Mouse (Mus musculus) frontal cortex, postnatal 10 days (tissue): Measurements from ENCODE around the gene Arhgap29.

ENCODE experiments used
- DNase-seq, 2 experiments: peaks; one replicate each; pipeline ENCODE4 v3.0.0; 2022; ENCODE audit warnings: low spot score in 2 of 2, mixed read lengths in 1 of 2

Gene Arhgap29

GRCm38 (mm10) chr3:121952041-121952591 is at the start of gene Arhgap29:
Arhgap29 (plus strand) TSS chr3:121952541.
- no peak for DNase-seq

DNA sequence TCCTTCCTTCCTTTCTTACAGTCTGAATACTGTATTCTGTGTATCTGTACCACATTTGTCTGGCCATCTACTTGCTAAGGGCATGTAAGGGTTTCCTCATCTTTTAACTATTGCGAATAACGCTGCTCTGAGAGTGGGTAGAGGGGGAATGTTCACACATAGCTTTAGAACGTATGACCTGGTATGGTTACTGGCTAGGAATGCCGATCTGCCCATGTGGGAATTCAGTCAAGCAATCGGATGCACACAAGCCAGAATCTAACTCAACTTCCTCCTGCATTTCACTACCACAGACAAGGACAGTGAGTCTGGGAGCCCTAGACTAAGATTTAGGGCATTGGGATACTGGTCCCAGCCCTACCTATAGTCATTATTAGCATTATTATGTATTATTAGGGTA is 49.6 kb upstream of the Arhgap29 start:
- DNase-seq, result no peak

- DNase-seq, result no peak
These were observed 49.1 kb upstream of the Arhgap29 start for GRCm38 (mm10) chr3:121903286-121903685.

DNA sequence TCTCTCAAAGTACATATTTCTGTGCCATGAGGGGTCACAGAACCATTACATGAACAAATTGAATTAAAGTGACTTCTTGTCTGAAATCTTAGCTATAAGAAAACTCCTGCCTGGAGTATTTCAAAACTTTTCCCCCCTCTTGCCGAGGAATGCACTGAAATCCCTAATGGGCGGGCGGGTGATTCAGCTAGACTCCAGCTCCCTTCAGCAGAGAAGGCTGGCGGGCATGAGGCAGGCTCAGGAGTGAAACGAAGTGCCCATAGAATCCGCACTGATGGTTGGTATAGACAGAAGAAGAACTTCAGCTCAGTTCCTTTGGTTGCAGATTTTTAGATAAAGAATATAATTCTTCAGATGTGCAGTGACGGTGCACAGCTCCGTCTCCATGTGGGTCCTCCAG is 48.6 kb upstream of the Arhgap29 start:
- no peak for DNase-seq

DNA sequence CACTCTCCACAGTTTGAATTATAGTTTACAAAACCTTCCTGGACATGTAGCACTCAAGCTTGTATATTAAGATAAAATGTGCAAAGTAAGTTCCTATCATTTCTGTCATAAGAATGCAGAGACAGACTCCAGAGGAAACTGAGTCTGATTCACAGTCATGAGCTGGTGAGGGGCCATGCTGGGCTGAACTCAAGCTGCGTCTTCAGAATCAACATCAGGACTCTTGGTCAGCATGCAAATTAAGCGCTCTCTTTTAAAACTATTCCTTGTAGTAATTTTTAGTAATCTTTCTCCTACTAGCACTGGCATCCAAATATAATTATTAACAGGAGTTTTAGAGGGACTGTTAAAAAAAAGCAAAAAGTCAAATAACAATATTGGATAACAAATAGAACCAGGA is 47.9 kb upstream of the Arhgap29 start:
- DNase-seq, result no peak

DNA sequence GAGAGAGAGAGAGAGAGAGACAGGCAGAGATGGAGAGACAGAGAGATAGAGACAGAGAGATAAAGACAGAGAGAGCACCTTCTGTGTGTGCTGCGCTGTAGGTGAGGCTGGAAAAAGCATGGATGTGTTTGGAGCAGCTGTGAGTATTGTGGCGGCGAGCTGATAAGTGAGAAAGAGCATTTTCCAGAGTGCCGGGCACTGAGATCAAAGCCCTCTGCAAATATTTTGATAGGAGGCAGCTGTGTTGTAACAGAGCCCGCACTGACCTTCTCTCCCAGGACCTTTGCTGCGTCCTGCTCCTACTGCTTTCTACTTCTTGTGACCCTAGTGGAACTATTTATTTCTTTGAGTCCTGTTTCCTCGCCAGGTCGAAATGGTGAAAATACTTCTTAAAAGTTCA is 45.7 kb upstream of the Arhgap29 start:
- DNase-seq, result no peak

DNA sequence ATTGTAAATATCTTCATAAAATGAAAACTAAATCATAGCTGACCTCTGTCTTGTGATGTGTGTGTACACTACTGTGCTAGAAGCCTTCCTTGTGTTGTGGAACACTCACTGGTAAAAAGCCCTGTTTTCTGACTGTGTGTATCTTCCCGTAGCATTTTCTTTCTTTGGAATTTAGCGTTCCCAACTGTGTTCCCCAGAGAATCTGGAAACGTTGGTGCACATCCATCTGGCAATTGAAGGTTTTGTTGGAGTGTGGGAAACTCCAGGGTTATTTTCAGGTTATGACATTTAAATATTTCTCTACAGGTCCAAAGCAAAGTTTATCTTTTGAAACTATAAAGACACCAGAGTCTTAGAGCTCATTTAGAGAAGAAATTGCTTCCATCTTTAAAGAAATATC is 43.2 kb upstream of the Arhgap29 start:
- no peak for DNase-seq

DNA sequence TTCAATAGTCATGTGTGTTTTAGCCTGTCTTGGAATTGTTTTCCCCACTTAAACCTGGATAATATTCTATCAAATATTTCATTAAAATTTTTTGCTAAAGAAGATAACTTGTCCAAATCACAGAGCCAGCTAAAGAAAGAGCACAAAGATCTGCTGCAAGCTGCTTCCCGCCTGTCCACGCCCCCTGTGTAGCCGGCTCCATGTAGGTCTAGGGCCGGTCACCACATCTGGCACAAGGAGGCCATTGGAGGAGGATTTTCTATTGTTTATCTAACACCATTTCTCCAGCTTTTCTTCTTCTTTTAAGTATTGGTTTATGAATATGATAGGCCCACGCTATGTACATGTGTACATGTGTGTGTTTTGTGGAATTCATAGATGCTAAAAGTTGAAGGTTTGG is 38.9 kb upstream of the Arhgap29 start:
- no peak for DNase-seq

DNA sequence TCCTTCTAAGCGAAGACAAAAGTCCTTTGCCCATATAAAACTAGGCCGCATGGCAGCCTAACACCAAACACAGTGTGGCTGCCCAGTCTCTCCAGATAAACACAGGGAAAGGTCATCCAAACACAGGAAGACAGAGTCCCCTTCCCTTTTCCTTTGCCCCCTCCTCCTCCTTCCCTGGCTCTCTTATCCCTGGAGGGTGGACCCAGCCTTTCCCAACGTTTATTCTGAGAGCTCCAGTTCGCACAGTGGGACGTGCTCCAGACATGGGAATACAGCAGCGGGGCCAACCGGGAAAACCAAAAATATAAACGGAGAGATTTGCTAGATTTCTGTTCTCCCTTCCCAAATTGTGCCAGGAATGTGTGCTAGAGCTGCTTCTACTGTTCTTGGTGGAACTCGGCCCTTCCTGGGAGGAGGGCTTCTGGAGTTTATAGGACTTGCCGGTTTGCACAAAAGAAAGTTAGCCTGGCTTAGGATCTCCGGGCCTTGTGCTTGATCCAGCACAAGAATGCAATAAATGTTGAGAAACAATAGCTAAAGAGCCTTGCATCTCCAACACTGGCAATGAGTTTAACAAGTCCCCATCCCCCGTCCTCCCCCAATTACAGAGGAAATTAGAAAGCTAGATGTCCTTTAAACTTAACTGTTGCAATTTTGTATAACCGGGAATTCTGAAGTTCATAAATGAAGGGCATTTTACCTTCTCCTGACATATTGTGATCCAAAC is 37.7 kb upstream of the Arhgap29 start:
- no peak for DNase-seq

DNA sequence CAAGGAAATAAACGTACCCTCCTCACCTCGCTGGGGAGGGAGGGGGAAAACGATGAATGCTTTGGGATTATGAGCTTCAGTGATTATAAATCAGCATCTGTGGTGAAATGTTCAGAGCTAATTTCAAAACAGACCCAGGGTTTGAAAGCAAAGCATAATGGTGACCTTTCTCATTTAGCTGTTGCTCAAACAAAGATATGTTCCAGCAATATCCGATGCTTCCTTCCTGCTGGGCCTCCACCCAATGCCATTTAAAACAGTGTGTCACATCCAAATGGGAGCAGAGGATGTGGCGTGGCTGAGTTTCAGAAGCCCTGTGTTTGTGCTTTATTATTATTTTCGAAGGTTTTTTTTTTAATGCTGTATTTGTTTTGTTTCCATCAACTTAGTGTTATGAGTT is 37.1 kb upstream of the Arhgap29 start:
- no peak for DNase-seq

DNA sequence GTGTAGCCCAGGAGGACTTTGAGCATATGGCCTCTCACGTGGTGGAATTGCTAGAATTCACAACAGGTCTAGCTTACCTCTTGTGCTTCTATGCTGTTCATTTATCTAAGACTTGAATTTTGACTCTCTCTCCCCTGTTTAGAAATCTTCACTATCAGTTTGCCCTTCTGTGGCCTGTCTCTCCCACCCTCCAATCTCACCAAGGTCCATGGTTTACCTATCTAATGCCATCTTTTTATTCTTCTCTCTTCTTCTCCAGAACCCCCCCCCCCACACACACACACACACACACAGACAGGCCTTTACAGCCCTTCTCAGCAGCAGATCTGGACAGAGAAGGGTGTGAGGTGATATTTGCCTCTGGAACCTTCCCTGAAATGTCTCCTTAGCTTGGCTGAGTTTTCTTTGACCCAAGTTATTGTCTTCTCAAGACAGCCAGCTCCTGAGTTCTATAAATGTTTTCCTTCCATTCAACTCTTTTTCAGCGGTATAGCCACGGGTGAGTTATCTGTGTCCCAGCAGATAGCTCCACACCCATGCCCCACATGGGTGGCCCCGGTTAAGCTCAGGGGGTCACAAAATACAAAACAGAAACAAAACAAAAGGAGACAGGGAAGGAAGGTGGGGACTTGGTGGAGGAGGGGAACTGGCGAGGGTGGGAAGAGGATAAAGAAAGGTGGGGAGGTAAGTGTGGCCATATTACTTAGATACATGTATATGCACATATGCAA is 35.4 kb upstream of the Arhgap29 start:
- no peak for DNase-seq

DNA sequence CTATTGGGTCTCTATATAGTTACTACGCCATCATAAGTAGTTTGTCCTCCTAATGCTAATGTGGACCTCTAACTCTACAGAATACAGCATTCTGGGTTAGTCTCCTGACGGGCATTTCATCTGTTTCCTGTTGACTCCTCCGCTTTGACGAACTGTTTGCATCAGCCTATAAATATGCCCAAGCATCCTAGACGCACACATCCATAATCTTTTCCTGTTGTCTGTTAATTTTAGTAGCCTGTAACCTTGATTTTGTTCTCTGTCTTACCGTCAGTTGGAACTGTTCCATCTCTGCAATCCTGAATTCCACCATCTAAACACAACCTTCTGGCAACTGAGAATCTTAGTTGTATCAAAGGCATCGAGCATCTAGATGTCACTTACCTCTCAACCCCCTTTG is 34.7 kb upstream of the Arhgap29 start:
- DNase-seq, result no peak

DNA sequence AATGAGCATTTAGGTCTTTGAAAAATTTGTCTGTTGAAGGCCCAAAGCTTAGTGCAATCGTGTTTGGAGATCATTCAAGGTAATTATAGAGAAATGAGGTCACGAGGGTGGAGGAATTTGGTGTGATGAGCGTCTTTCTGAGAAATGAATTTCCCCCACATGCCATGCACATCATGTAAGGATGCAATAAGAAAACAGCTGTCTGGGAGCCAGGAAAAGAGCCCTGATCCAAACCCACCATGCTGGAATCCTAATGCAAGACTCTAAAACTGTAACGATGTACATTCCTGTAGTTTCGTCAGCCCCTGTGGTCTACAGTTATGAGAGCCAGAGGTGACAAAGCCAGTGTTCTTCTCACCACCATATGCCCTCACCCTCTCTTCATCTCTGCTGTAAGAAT is 32.4 kb upstream of the Arhgap29 start:
- DNase-seq, result no peak

- no peak for DNase-seq
These were observed 31.6 kb upstream of the Arhgap29 start for GRCm38 (mm10) chr3:121920769-121921168.

- DNase-seq, result no peak
These were observed 27.4 kb upstream of the Arhgap29 start for GRCm38 (mm10) chr3:121924768-121925486.

DNA sequence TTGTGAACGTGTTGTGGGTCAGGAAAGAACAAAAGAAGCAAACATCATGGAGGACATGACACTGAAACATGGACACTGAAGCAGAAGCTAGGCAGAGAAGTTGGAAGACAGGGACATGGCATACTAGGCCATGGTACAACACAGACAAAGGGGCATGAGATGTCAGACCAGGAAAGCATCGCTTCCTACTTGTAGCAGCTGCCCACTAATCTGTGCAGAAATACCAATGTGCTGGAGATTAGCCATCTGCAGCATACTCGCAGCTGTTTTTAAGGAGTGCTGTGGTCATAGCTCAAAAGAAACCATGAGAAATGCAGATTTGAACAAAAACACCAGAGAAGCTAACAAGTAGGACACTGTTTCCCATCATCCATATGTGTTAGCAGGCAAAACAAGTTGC is 24.7 kb upstream of the Arhgap29 start:
- no peak for DNase-seq

DNA sequence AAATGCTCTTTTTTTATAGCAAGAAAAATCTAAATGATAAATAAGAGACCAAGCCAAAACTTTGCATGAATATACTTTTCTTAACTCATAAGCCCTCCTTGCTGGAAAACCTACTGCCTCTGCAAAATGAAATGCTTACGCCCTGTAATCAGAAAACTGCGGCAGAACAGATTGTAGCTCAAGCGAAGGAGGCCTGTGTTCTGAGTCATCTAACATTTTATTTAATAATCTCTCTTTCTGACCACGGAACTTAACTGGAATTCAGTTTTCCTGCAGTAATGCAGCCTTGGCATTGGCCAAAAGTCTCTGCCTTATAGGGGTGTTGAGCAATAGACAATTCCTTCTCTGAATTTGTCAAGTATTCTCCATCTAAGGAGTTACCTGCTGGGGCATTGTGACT is 19.5 kb upstream of the Arhgap29 start:
- DNase-seq, result no peak

- no peak for DNase-seq
These were observed 16.1 kb upstream of the Arhgap29 start for GRCm38 (mm10) chr3:121936241-121936640.

DNA sequence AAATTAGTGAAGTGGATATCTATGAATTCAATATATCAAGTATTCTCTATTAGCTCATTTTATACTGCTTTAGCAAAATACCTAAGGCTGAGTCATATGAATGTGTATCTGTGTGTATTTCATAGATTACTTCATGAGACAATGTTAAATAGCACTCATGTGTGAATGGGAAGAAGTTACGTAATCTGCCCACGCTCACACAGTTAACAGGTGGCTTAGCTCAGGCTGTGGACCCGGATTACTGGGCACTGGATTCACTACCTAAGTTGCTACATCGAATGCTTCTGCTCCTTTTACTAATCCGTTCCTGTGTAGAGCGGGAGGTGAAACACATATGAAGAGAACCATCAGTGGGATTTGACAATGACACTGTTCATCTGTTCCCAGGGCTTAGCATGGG is 15.3 kb upstream of the Arhgap29 start:
- DNase-seq, result no peak

DNA sequence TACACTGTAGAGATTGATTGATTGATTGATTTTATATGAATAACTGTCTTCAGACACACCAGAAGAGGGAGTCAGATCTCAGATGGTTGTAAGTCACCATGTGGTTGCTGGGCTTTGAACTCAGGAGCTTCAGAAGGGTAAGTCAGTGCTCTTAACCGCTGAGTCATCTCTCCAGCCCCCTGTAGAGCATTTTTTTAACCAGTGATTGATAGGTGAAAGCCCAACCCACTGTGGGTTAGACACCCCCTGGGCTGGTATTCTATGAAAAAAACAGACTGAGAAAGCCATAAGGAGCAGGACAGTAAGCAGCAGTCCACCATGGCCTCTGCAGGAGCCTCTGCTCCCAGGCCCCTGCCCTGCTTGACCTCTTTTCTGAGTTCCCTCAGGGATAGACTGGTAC is 12.7 kb upstream of the Arhgap29 start:
- no peak for DNase-seq

- no peak for DNase-seq
These were observed 12.0 kb upstream of the Arhgap29 start for GRCm38 (mm10) chr3:121940094-121940889.
